ENCODE assay signal across 14 mouse cellular contexts in the genomic region with DNA sequence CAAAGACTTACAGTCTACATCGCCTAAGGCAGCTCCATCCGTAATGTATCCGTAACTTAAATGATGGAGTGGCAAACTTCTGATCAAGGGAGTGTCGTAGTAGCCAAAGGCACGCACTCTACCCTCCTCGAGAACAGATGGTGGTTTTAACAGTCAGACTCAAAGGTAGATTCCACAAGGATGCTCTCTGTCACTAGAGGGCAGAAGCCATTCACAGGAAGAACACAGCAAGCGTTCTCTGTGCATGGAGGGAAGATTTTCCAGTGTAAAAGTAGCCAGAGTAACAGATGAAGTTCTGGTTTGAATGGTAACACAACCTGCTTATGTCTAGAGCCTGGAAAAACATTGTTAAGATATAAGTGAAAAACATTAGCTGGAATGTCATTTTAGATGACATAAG.
A peak's percentile ranks its signal among the peaks of the same experiment; 100 is the strongest.
DNase-seq lines count a peak whose midpoint lies in the region; ATAC-seq and TF ChIP-seq lines count a peak whose summit lies in the region.
"Had no signal": no experiment of that assay in that cellular context is flagged by ENCODE, and none has a peak within 500 bp of the region (broad histone marks: within the 10 kb centered on the region; RNA-seq: fewer than 3 reads in every experiment).

No protein-coding gene starts in this region.

- H3K4me2 ChIP-seq in forebrain, postnatal 0 days (ENCODE audit: low read depth) = no peak overlapping the region
- H3K4me2 ChIP-seq in forebrain, embryonic 11.5 days (ENCODE audit: low read depth, low read length, severe bottlenecking) = no peak overlapping the region
- H3K4me2 ChIP-seq: forebrain, embryonic 12.5 days; liver, embryonic 12.5 days had no signal

- peak; percentile 37 for DNase-seq in forebrain, postnatal 0 days
- DNase-seq in forebrain, embryonic 11.5 days (ENCODE audit: low spot score) = no peak
- peak; percentile 11 for DNase-seq in layer of hippocampus, adult 9-10 months (ENCODE audit: low spot score)
- no peak for DNase-seq in layer of hippocampus, adult 8-10 months (ENCODE audit: low spot score in 2 of 2)
- peak; percentile 11 for DNase-seq in Muller cell, postnatal 12 days (ENCODE audit: inconsistent ontology term)
- DNase-seq in fibroblast of lung, adult 2 months (ENCODE audit: low read depth) = peak; percentile 20
- DNase-seq in spleen, postnatal 4 days (ENCODE audit: low spot score in 2 of 2) = no peak
- DNase-seq: adrenal gland, adult 2 months; cerebellum, adult 8-10 months had no signal

- ATAC-seq in forebrain, postnatal 0 days = no peak
- ATAC-seq in forebrain, embryonic 11.5 days (replicated peaks; ENCODE audit: low FRiP score) = no peak
- no peak for ATAC-seq in monocyte, adult 5-6 weeks (replicated peaks; ENCODE audit: insufficient number of reproducible peaks, low FRiP score, low TSS enrichment, poor library complexity, severe bottlenecking)
- ATAC-seq: hindbrain, embryonic 16.5 days; liver, embryonic 12.5 days had no signal

- H3K9ac ChIP-seq in forebrain, postnatal 0 days = no peak overlapping the region
- no peak overlapping the region for H3K9ac ChIP-seq in forebrain, embryonic 11.5 days (ENCODE audit: low read length)
- H3K9ac ChIP-seq: forebrain, embryonic 12.5 days; liver, embryonic 12.5 days had no signal

- TF ChIP-seq CTCF in forebrain, postnatal 0 days (IDR thresholded peaks at IDR 0.05; ENCODE audit: low read depth) = peak; percentile 62

- no peaks in the 10 kb centered on the region for H3K27me3 ChIP-seq in forebrain, postnatal 0 days (ENCODE audit: insufficient read depth, low read length)
- no peaks in the 10 kb centered on the region for H3K27me3 ChIP-seq in forebrain, embryonic 11.5 days (ENCODE audit: control insufficient read depth, insufficient read depth, low read length)
- H3K27me3 ChIP-seq: forebrain, embryonic 12.5 days; liver, embryonic 12.5 days had no signal

- no peaks in the 10 kb centered on the region for H3K36me3 ChIP-seq in forebrain, postnatal 0 days (ENCODE audit: insufficient read depth)
- H3K36me3 ChIP-seq in forebrain, embryonic 11.5 days (ENCODE audit: control insufficient read depth, insufficient read depth, low read length) = no peaks in the 10 kb centered on the region
- H3K36me3 ChIP-seq: forebrain, embryonic 12.5 days; heart, embryonic 10.5 days; liver, embryonic 12.5 days had no signal

- no peak overlapping the region for H3K27ac ChIP-seq in forebrain, postnatal 0 days (ENCODE audit: low read depth, low read length)
- no peak overlapping the region for H3K27ac ChIP-seq in forebrain, embryonic 11.5 days (ENCODE audit: low read depth, low read length)
- H3K27ac ChIP-seq: forebrain, embryonic 12.5 days; heart, embryonic 10.5 days; liver, embryonic 12.5 days had no signal

- H3K4me1 ChIP-seq in forebrain, postnatal 0 days (ENCODE audit: insufficient read depth) = no peaks in the 10 kb centered on the region
- no peaks in the 10 kb centered on the region for H3K4me1 ChIP-seq in forebrain, embryonic 11.5 days (replicated peaks; ENCODE audit: control insufficient read depth, insufficient read depth, low read length)
- H3K4me1 ChIP-seq: forebrain, embryonic 12.5 days; heart, embryonic 10.5 days; liver, embryonic 12.5 days had no signal

- no peaks in the 10 kb centered on the region for H3K9me3 ChIP-seq in forebrain, postnatal 0 days (ENCODE audit: low read length)
- no peaks in the 10 kb centered on the region for H3K9me3 ChIP-seq in forebrain, embryonic 11.5 days (ENCODE audit: control insufficient read depth, low read length)
- H3K9me3 ChIP-seq: forebrain, embryonic 12.5 days; heart, embryonic 10.5 days; liver, embryonic 12.5 days had no signal

- 75% methylated on average over 7 of the region's 7 CpGs for WGBS in forebrain, postnatal 0 days
- WGBS in forebrain, embryonic 11.5 days = 81% methylated on average over 7 of the region's 7 CpGs

- H3K4me3 ChIP-seq in forebrain, postnatal 0 days (ENCODE audit: low read depth, low read length) = no peak overlapping the region
- no peak overlapping the region for H3K4me3 ChIP-seq in forebrain, embryonic 11.5 days (ENCODE audit: low read depth, low read length)
- H3K4me3 ChIP-seq: forebrain, embryonic 12.5 days; heart, embryonic 10.5 days; liver, embryonic 12.5 days had no signal

Comparison
In these comparisons a context has a peak if more than half of its experiments do, and no peak if none do; other contexts are left out.
1. DNase-seq: peak in forebrain, postnatal 0 days (single experiment), layer of hippocampus, adult 9-10 months (single experiment), Muller cell, postnatal 12 days (single experiment) and fibroblast of lung, adult 2 months (single experiment); none in forebrain, embryonic 11.5 days (single experiment), layer of hippocampus, adult 8-10 months (0 of 2) and spleen, postnatal 4 days (0 of 2).